Mouse (Mus musculus) MEL (cell line): ENCODE measurements around the gene Irs4. TPM values are rescaled to one million over a fixed set of nuclear protein-coding genes. Genes with fewer than 3 reads are reported as not detected.

ENCODE experiments used
- DNase-seq: peaks from one replicate; pipeline ENCODE4 v3.0.0; 2011; ENCODE audit warnings: low read depth, low spot score
- H3K27ac ChIP-seq: 2 replicates; pipeline ENCODE4 v1.5.1; 2012; ENCODE audit warnings: low read depth, mild to moderate bottlenecking, control low read depth, low read length, moderate library complexity; ENCODE audit not compliant: control insufficient read depth
- H3K27me3 ChIP-seq, 2 experiments: fragments of 150-350 bp in 1 of 2; sonication (generic) in 1 of 2; 2 replicates each; pipeline ENCODE4 v1.6.1; 2012; ENCODE audit warnings: low read length in 2 of 2, mild to moderate bottlenecking in 2 of 2, improper control_type of control experiment in 1 of 2, moderate library complexity in 1 of 2; ENCODE audit not compliant: insufficient read depth in 2 of 2, control insufficient read depth in 1 of 2
- H3K36me3 ChIP-seq, 2 experiments: 2 replicates each; pipeline ENCODE4 v1.6.1; 2012 to 2014; ENCODE audit warnings: low read length in 2 of 2, improper control_type of control experiment in 1 of 2, inconsistent platforms in 1 of 2, mild to moderate bottlenecking in 1 of 2; ENCODE audit not compliant: insufficient read depth in 2 of 2, control insufficient read depth in 1 of 2
- H3K4me1 ChIP-seq, 2 experiments: fragments of 150-350 bp in 1 of 2; sonication (generic) in 1 of 2; 2 replicates each; pipeline ENCODE4 v1.6.1; 2012; ENCODE audit warnings: low read length in 2 of 2, improper control_type of control experiment in 1 of 2, mild to moderate bottlenecking in 1 of 2; ENCODE audit not compliant: insufficient read depth in 2 of 2, control insufficient read depth in 1 of 2
- H3K4me3 ChIP-seq, 2 experiments: fragments of 150-350 bp in 1 of 2; sonication (generic) in 1 of 2; 2 replicates each; pipeline ENCODE4 v1.5.1; 2012; ENCODE audit warnings: low read depth in 2 of 2, low read length in 2 of 2, mild to moderate bottlenecking in 2 of 2, moderate library complexity in 2 of 2, control low read depth in 1 of 2, improper control_type of control experiment in 1 of 2; ENCODE audit not compliant: control insufficient read depth in 1 of 2, insufficient read depth in 1 of 2
- H3K79me2 ChIP-seq: 2 replicates; pipeline ENCODE4 v1.6.1; 2012; ENCODE audit warnings: mild to moderate bottlenecking, low read length, moderate library complexity; ENCODE audit not compliant: control insufficient read depth, poor library complexity, insufficient read depth
- H3K9ac ChIP-seq: 2 replicates; pipeline ENCODE4 v1.6.1; 2012; ENCODE audit warnings: low read depth, mild to moderate bottlenecking, control low read depth, low read length, moderate library complexity; ENCODE audit not compliant: control insufficient read depth, poor library complexity, severe bottlenecking
- H3K9me3 ChIP-seq: fragments of 150-350 bp; sonication (generic); replicated peaks from 2 replicates; pipeline ENCODE4 v1.6.1; 2012; ENCODE audit warnings: mild to moderate bottlenecking, low read length, improper control_type of control experiment, moderate library complexity; ENCODE audit not compliant: insufficient read depth
- BHLHE40 ChIP-seq: IDR thresholded peaks from 2 replicates; pipeline ENCODE4 v1.6.1; 2012; ENCODE audit warnings: low read depth, mild to moderate bottlenecking, inconsistent platforms, low read length, improper control_type of control experiment, borderline replicate concordance
- CHD1 ChIP-seq: IDR thresholded peaks from 2 replicates; pipeline ENCODE4 v1.6.1; 2012; ENCODE audit warnings: low read depth, mild to moderate bottlenecking, inconsistent platforms, low read length, improper control_type of control experiment
- EP300 ChIP-seq, 2 experiments: IDR thresholded peaks; 2 replicates each; pipeline ENCODE4 v1.6.1; 2011; ENCODE audit warnings: improper control_type of control experiment in 2 of 2, low read length in 2 of 2, low read depth in 1 of 2, mild to moderate bottlenecking in 1 of 2
- GABPA ChIP-seq: IDR thresholded peaks from 2 replicates; pipeline ENCODE4 v1.6.1; 2012; ENCODE audit warnings: low read depth, mild to moderate bottlenecking, inconsistent platforms, low read length, improper control_type of control experiment, moderate library complexity
- GATA1 ChIP-seq: IDR thresholded peaks from 2 replicates; pipeline ENCODE4 v1.6.1; 2011; ENCODE audit warnings: low read depth, low read length, improper control_type of control experiment
- HCFC1 ChIP-seq: IDR thresholded peaks from 2 replicates; pipeline ENCODE4 v1.6.1; 2012; ENCODE audit warnings: low read depth, mild to moderate bottlenecking, inconsistent platforms, low read length, improper control_type of control experiment, moderate library complexity
- MAFK ChIP-seq: IDR thresholded peaks from 2 replicates; pipeline ENCODE4 v1.6.1; 2011; ENCODE audit warnings: low read depth, mild to moderate bottlenecking, low read length, improper control_type of control experiment, borderline replicate concordance
- MAZ ChIP-seq: IDR thresholded peaks from 2 replicates; pipeline ENCODE4 v1.6.1; 2012; ENCODE audit warnings: low read depth, mild to moderate bottlenecking, inconsistent platforms, low read length, improper control_type of control experiment
- MXI1 ChIP-seq: IDR thresholded peaks from 2 replicates; pipeline ENCODE4 v1.6.1; 2011; ENCODE audit warnings: mild to moderate bottlenecking, low read depth, low read length, improper control_type of control experiment
- MYB ChIP-seq: IDR thresholded peaks from 2 replicates; pipeline ENCODE4 v1.6.1; 2011; ENCODE audit warnings: mild to moderate bottlenecking, low read depth, low read length, improper control_type of control experiment
- MYC ChIP-seq: IDR thresholded peaks from 2 replicates; pipeline ENCODE4 v1.6.1; 2011; ENCODE audit warnings: low read depth, mild to moderate bottlenecking, low read length, improper control_type of control experiment, moderate library complexity
- NELFE ChIP-seq: IDR thresholded peaks from 2 replicates; pipeline ENCODE4 v1.6.1; 2011; ENCODE audit warnings: low read depth, low read length, improper control_type of control experiment
- NRF1 ChIP-seq: IDR thresholded peaks from 2 replicates; pipeline ENCODE4 v1.6.1; 2014; ENCODE audit warnings: low read depth, mild to moderate bottlenecking, inconsistent platforms, low read length, improper control_type of control experiment, moderate library complexity; ENCODE audit not compliant: poor library complexity, insufficient read depth, severe bottlenecking
- POLR2AphosphoS5 ChIP-seq: IDR thresholded peaks from 2 replicates; pipeline ENCODE4 v1.6.1; 2012; ENCODE audit warnings: low read depth, borderline replicate concordance, mild to moderate bottlenecking, inconsistent platforms, low read length, moderate library complexity, mixed read lengths
- RAD21 ChIP-seq: IDR thresholded peaks from 2 replicates; pipeline ENCODE4 v1.6.1; 2011; ENCODE audit warnings: mild to moderate bottlenecking, low read depth, low read length, improper control_type of control experiment
- RCOR1 ChIP-seq: IDR thresholded peaks from 2 replicates; pipeline ENCODE4 v1.6.1; 2012; ENCODE audit warnings: low read depth, mild to moderate bottlenecking, inconsistent platforms, low read length, improper control_type of control experiment
- SMC3 ChIP-seq: IDR thresholded peaks from 2 replicates; pipeline ENCODE4 v1.6.1; 2011; ENCODE audit warnings: low read depth, low read length, improper control_type of control experiment
- TAL1 ChIP-seq: IDR thresholded peaks from 2 replicates; pipeline ENCODE4 v1.6.1; 2012; ENCODE audit warnings: mild to moderate bottlenecking, inconsistent platforms, low read length, moderate library complexity, mixed read lengths
- TCF12 ChIP-seq: IDR thresholded peaks from 2 replicates; pipeline ENCODE4 v1.6.1; 2014; ENCODE audit warnings: low read depth, mild to moderate bottlenecking, inconsistent platforms, low read length, improper control_type of control experiment, moderate library complexity
- ZC3H11A ChIP-seq: IDR thresholded peaks from 2 replicates; pipeline ENCODE4 v1.6.1; 2012; ENCODE audit warnings: low read depth, mild to moderate bottlenecking, inconsistent platforms, low read length, improper control_type of control experiment
- ZKSCAN1 ChIP-seq: IDR thresholded peaks from 2 replicates; pipeline ENCODE4 v1.6.1; 2012; ENCODE audit warnings: low read depth, mild to moderate bottlenecking, inconsistent platforms, low read length, improper control_type of control experiment, moderate library complexity
- ZMIZ1 ChIP-seq: IDR thresholded peaks from 2 replicates; pipeline ENCODE4 v1.6.1; 2012; ENCODE audit warnings: low read depth, mild to moderate bottlenecking, inconsistent platforms, low read length, improper control_type of control experiment, moderate library complexity
- ZNF384 ChIP-seq: IDR thresholded peaks from 2 replicates; pipeline ENCODE4 v1.6.1; 2012; ENCODE audit warnings: low read depth, mild to moderate bottlenecking, inconsistent platforms, low read length, improper control_type of control experiment
- polyA plus RNA-seq, 2 experiments: library from polyadenylated mRNA; stranded (reverse) in 1 of 2; unstranded in 1 of 2; fragments of >175 nt in 1 of 2; fragments of >200 nt in 1 of 2; gene quantifications; 2 replicates each; pipeline versions ENCODE4 v1.2.1 to v1.2.4; 2012; ENCODE audit warnings: low replicate concordance in 2 of 2, low read depth in 1 of 2; ENCODE audit not compliant: insufficient read length in 2 of 2, insufficient read depth in 1 of 2, missing spikeins in 1 of 2
- total RNA-seq: library from RNA; depleted of rRNA; stranded (reverse); fragments of 300-350 nt; gene quantifications from 2 replicates; pipeline ENCODE4 v1.2.3, GENCODE M21; 2012

Gene Irs4
- total and polyA plus RNA-seq, 3 experiments: not detected

DNA sequence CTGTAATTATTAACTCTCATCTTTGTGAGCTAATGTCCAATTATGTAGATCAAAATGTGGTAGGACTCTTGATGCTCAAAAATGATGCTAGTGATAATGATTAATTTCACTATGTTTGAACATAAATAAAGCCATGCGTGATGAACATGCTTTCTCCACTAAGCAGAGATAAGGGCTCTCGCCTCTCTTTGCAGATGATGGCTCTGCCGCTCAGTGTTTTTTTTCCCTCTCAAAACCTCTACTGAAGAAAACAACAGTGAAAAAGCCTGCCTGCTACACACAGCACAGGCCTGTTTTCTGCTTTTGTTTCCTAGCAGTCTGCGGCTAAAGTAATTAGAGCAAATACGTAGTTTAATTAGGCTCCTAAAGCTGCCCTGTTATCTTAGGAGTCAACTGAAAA lies 4.5 kb upstream of the Irs4 start:
- Histone ChIP-seq H3K9me3 (no peaks in the 10 kb centered on the region), H3K36me3 (no peaks in the 10 kb centered on the region), H3K27me3 (no peaks in the 10 kb centered on the region), H3K4me1 (no peaks in the 10 kb centered on the region), H3K9ac (no peak overlapping the region), H3K4me3 (no peak overlapping the region), H3K27ac (no peak overlapping the region), H3K79me2 (no peaks in the 10 kb centered on the region)
- no peak for DNase-seq
- TF ChIP-seq EP300 (IDR thresholded peaks at IDR 0.05; ENCODE audit: low read depth in 1 of 2, low read length in 2 of 2) (no peak), MAZ (no peak), CHD1 (no peak), MAFK (no peak), ZKSCAN1 (no peak), SMC3 (no peak), ZMIZ1 (no peak), GABPA (no peak), TCF12 (no peak), MXI1 (no peak), MYB (no peak), ZNF384 (no peak), MYC (no peak), GATA1 (no peak), ZC3H11A (no peak), RAD21 (no peak), BHLHE40 (no peak), NRF1 (no peak), HCFC1 (no peak), TAL1 (no peak)

DNA sequence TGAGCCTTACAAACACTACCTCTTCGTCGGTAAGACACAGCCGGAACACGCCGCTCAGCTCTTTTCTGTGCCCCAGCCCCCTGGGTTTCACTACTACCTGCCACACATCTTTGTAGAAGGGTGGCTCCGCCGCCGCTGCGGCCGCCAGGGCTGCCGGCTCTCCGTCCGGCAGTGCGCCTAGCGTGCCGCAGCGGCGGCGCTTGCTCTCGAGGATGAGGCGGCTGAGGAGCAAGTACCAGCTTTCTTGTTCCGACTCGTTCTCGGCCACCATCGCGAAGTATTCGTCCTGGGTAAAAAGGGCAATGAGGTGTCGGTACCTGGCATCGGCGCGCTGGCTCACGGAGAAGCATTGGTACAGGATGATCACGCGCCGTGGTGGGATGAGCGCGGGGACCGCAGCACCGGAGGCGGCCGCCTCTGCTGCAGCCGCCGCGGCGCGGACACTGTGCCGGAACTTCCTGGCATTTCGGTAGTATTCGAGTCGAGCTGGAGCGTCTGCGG lies 622 bp downstream of the Irs4 start:
- Histone ChIP-seq H3K4me1 (no peaks in the 10 kb centered on the region), H3K4me3 (no peak overlapping the region), H3K27ac (no peak overlapping the region), H3K36me3 (no peaks in the 10 kb centered on the region), H3K9ac (no peak overlapping the region), H3K9me3 (no peaks in the 10 kb centered on the region), H3K27me3 (no peaks in the 10 kb centered on the region), H3K79me2 (no peaks in the 10 kb centered on the region)
- DNase-seq: no peak
- TF ChIP-seq RCOR1: no peak
- no peak for TF ChIP-seq NELFE
- TF ChIP-seq ZKSCAN1: no peak
- no peak for TF ChIP-seq POLR2AphosphoS5
- no peak for TF ChIP-seq GABPA
- TF ChIP-seq NRF1: no peak
- TF ChIP-seq ZNF384: no peak
